Mouse (Mus musculus) midbrain, embryonic 14.5 days (tissue): ENCODE results near the gene Mrpl23. TPM values are rescaled to one million over a fixed set of nuclear protein-coding genes. Genes with fewer than 3 reads are reported as not detected.

ENCODE experiments used
- ATAC-seq: fragments of 200-750 bp; cut with Nextera tagmentation; 2 replicates; pipeline ENCODE4 v1.8.0; 2017; ENCODE audit warnings: moderate number of reproducible peaks, moderate library complexity; ENCODE audit not compliant: low FRiP score, low TSS enrichment
- DNase-seq: peaks from one replicate; pipeline ENCODE4 v3.0.0-alpha.2; 2015
- H3K27ac ChIP-seq: fragments of 300-500 bp; sonication (generic); replicated peaks from 2 replicates; pipeline ENCODE4 v1.5.1; 2014; ENCODE audit warnings: mild to moderate bottlenecking, low read depth, low read length, moderate library complexity
- H3K27me3 ChIP-seq: fragments of 300-500 bp; sonication (generic); 2 replicates; pipeline ENCODE4 v1.6.1; 2014; ENCODE audit warnings: low read length, control low read depth, mixed read lengths; ENCODE audit not compliant: control insufficient read depth, insufficient read depth
- H3K36me3 ChIP-seq: fragments of 300-500 bp; sonication (generic); 2 replicates; pipeline ENCODE4 v1.6.1; 2014; ENCODE audit warnings: low read length, control low read depth; ENCODE audit not compliant: control insufficient read depth, insufficient read depth
- H3K4me1 ChIP-seq: fragments of 300-500 bp; sonication (generic); 2 replicates; pipeline ENCODE4 v1.6.1; 2014; ENCODE audit warnings: mild to moderate bottlenecking, antibody characterized with exemption, low read length, control low read depth; ENCODE audit not compliant: control insufficient read depth, insufficient read depth
- H3K4me2 ChIP-seq: fragments of 300-500 bp; sonication (generic); 2 replicates; pipeline ENCODE4 v1.6.1; 2014; ENCODE audit warnings: mild to moderate bottlenecking, low read length, moderate library complexity
- H3K4me3 ChIP-seq: fragments of 300-500 bp; sonication (generic); replicated peaks from 2 replicates; pipeline ENCODE4 v1.5.1; 2014; ENCODE audit warnings: low read depth, low read length
- H3K9ac ChIP-seq: fragments of 300-500 bp; sonication (generic); replicated peaks from 2 replicates; pipeline ENCODE4 v1.6.1; 2014; ENCODE audit warnings: mild to moderate bottlenecking, low read length, moderate library complexity
- H3K9me3 ChIP-seq: fragments of 300-500 bp; sonication (generic); 2 replicates; pipeline ENCODE4 v1.6.1; 2016; ENCODE audit warnings: low read length, control low read depth, mixed read lengths; ENCODE audit not compliant: control insufficient read depth
- WGBS: fragments of 180-500 bp; shearing (Covaris S2); extraction: QIAGEN DNeasy Blood & Tissue Kit; methylation state at CpG from one replicate; pipeline ENCODE4 v1.1.7; 2014; 5-methylcytosine and 5-hydroxymethylcytosine counted together
- polyA plus RNA-seq: library from polyadenylated mRNA; unstranded; fragments of >200 nt; fragmentation: Nextera tagmentation; extraction: Ambion mirVana; gene quantifications from 2 replicates; pipeline ENCODE4 v1.2.1, GENCODE M21; 2014

The Mrpl23 gene
- polyA plus RNA-seq, 1 experiment from 2014 or later, result 11.9 TPM

DNA sequence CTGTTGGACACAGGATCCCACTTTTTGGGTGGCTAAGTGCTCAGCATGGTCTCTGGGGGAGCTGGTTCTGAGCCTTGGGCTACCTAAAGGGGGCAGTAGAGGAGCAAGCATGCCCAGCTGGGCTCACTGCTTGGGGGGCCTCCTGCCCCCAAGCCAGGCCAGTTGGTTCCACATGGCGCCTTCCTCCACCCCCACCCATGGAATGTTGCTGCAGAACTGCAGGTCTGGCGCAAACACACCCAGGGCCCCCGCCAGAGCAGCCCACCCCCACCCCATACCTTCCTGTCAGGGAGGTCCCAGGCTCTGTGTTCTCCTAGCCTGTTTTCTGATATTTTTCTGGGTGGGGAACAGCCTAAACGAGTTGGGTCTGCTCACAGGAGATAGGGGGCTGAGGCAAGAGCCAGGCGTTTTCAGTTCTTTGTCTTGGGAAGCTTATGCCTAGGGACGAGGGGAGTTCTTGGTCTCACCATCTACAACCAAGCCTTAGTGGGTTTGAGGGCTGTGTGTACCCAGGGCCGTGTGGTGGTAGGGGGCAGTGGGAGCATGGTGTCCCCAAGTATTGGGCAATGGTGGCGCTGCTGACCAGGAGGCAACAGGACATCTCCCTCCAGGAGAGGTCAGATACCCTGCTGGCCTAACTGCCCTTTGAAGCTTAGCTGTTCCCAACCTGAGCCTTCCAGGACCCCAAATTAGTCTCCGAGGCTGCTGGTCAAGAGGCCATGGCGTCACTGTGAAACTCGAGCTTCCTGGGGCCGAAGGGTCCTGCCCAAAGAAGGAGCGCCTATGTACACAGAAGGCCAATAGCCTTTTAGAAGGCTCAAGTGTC lies 20.3 kb downstream of the Mrpl23 start:
- no peak for ATAC-seq
- peaks cover 13% of the 10 kb centered on the region; the same call in 1 of the 2 replicates for H3K4me1 ChIP-seq
- DNase-seq, result no peak
- no peak overlapping the region for H3K9ac ChIP-seq
- no peak overlapping the region for H3K27ac ChIP-seq
- 69% methylated on average over 13 of the region's 13 CpGs for WGBS
- H3K4me3 ChIP-seq, result no peak overlapping the region
- H3K4me2 ChIP-seq, result no peak overlapping the region
- H3K27me3 ChIP-seq, result no peaks in the 10 kb centered on the region
- H3K9me3 ChIP-seq, result no peaks in the 10 kb centered on the region
- H3K36me3 ChIP-seq, result no peaks in the 10 kb centered on the region

DNA sequence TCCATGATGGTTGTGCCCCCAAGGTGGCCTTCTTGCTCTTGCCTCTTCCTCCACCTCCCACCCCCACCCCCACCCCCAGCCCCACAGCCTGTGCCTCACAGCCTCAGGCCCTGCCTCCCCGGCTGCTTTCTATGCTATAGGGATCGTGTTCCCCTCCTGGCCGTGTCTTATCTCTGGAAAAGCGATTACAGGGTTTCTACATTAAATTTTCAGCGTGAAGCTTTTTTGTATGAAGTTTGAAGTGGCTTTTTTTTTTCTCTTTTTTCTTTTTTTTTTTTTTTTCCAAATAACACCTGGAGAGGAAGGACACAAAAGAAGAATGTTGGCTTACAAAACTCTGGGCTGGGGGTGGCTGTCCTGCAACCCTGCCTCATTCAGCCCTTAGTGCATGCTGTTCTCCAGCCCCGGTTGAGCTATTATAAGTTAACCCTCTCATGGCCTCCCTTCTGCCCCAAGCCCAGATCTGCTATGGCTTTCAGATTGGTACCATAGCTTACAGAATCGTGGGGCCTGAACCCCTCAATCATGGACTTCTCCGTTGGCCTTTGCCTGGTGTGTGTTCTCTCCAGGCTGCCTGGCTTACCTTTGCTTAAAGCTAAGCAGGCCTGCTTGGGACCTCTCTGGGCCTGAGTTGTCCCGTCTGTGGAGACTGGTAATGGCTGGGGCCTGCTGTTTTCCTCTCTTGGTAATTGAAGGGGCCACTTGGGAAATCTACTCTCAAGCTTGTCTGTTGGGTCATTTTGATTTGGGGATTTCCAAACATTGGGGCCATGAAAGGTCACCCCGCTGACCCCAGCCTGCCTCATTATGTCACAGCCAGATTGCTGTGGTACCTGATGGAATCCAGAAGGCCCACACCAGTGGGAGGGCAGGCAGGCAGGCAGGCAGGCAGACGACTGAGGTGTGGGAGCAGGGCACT lies 21.2 kb downstream of the Mrpl23 start:
- no peak overlapping the region for H3K9ac ChIP-seq
- ATAC-seq, result no peak
- H3K27ac ChIP-seq, result no peak overlapping the region
- no peak for DNase-seq
- no peaks in the 10 kb centered on the region for H3K36me3 ChIP-seq
- 45% methylated on average over 11 of the region's 11 CpGs for WGBS
- no peak overlapping the region for H3K4me2 ChIP-seq
- H3K4me1 ChIP-seq, result peaks cover 11% of the 10 kb centered on the region; the same call in 1 of the 2 replicates
- no peaks in the 10 kb centered on the region for H3K27me3 ChIP-seq
- no peaks in the 10 kb centered on the region for H3K9me3 ChIP-seq
- no peak overlapping the region for H3K4me3 ChIP-seq

DNA sequence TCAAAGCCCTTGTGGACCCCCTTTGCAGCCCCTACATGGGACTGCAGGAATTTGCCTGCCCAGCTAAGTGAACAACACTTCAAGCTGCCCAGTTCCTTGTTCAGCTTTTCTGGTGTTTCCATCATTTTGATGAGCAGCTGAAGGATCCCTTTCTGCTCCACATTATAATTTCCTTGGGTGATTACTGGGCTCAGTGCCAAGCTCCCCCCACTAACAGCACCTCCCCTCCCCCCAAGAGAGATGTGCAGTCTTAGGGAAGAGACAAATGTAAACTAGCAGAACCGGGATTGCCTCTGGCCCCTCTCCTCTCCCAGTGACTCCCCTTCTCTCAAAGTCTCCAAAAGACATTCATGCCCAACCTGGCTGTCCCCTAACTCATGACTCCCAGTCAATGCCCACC lies 22.1 kb downstream of the Mrpl23 start:
- no peak for ATAC-seq
- H3K36me3 ChIP-seq, result no peaks in the 10 kb centered on the region
- H3K9me3 ChIP-seq, result no peaks in the 10 kb centered on the region
- no peak overlapping the region for H3K27ac ChIP-seq
- H3K4me3 ChIP-seq, result no peak overlapping the region
- peak; percentile 53 for DNase-seq
- WGBS, result 46% methylated on average over 1 of the region's 1 CpGs
- 0 out of 2 replicates have a peak, but pooled peaks cover 8% of the 10 kb centered on the region for H3K4me1 ChIP-seq
- H3K27me3 ChIP-seq, result no peaks in the 10 kb centered on the region
- no peak overlapping the region for H3K4me2 ChIP-seq
- H3K9ac ChIP-seq, result no peak overlapping the region

DNA sequence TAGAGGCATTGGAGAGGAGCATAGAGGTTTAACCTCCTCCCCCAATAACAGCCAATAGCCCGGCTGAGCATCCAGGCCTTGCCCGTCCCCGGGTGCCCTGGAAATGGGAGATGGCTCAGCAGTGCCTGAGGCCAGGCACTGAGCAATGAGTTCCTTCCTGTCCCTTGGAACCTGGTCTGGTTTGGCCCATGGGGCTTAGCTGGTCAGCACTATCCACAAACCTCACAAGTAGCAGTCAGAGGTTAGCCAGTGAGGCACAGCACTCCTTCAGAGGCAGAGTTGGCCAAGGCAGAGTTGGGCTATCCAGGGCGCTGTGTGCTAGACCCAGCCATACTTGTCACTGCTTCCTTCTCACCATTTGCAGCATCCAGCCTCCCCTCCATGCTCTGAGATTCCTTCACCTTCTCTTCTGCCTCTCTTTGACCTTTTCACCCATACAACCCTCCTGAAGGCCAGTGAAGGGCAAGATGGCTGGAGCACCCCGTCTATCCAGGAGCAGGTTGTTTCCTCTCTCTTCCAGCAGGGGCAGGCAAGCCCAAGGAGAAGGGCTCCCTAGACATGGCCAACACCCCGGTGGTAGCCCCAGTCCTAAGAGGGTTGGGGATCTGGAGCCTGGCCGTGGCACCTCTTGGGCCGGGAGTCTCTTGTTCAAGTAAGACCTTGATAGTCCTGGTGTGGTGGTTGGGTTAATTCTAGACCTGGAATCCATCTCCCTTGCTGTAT lies 23.0 kb downstream of the Mrpl23 start:
- 88% methylated on average over 8 of the region's 8 CpGs for WGBS
- DNase-seq (no peak), ATAC-seq (no peak)
- Histone ChIP-seq H3K4me2 (no peak overlapping the region), H3K4me3 (no peak overlapping the region), H3K27ac (no peak overlapping the region), H3K27me3 (no peaks in the 10 kb centered on the region), H3K9ac (no peak overlapping the region), H3K36me3 (no peaks in the 10 kb centered on the region), H3K9me3 (no peaks in the 10 kb centered on the region), H3K4me1 (0 out of 2 replicates have a peak, but pooled peaks cover 8% of the 10 kb centered on the region)

DNA sequence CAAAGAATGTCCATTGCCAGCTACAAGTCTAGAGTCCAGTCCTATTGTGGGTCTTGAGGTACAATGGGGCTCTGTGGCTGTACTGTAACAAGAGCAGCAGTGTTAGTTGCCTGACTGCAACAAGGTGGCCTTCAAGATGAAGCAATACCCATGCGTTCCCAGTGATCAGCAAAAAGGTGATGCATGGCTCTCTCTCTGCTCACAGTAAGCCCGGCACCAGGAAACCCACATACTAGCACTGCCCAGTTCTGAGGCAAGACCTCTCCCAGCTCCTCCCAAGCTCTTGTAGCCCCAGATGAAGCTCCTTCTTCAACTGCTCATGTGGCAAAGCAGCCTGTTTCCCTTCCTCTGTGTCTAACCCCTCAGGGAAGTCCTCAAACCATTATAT lies 23.6 kb downstream of the Mrpl23 start:
- Histone ChIP-seq H3K36me3 (no peaks in the 10 kb centered on the region), H3K27ac (no peak overlapping the region), H3K9ac (no peak overlapping the region), H3K9me3 (no peaks in the 10 kb centered on the region), H3K4me3 (no peak overlapping the region), H3K4me1 (0 out of 2 replicates have a peak, but pooled peaks cover 8% of the 10 kb centered on the region), H3K27me3 (no peaks in the 10 kb centered on the region), H3K4me2 (no peak overlapping the region)
- ATAC-seq (no peak), DNase-seq (no peak)
- WGBS, result 100% methylated on average over 2 of the region's 2 CpGs

DNA sequence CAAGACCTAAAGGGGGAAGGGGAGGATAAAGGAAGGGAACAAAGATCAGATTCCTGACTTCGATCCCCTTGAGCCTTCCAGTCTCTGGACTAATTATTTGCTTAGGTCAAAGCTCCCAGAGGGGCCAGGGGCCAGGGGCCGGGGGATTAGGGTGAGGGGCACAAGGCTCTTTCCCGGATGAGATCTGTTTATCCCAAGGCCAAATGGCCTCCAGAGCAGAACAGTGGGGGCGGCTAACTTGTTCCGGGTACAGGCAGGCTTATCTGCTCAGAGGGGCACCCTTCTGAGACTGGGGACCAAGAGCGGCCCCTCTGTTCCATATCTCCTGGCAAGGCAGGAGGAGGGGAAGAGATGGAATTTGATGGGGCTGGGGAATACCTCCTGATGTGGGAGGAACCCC lies 25.2 kb downstream of the Mrpl23 start:
- Histone ChIP-seq H3K27ac (no peak overlapping the region), H3K9me3 (no peaks in the 10 kb centered on the region), H3K4me3 (no peak overlapping the region), H3K9ac (no peak overlapping the region), H3K27me3 (no peaks in the 10 kb centered on the region), H3K36me3 (no peaks in the 10 kb centered on the region), H3K4me1 (peaks cover 18% of the 10 kb centered on the region; the same call in 1 of the 2 replicates), H3K4me2 (no peak overlapping the region)
- ATAC-seq (no peak), DNase-seq (no peak)
- WGBS, result 19% methylated on average over 6 of the region's 6 CpGs

DNA sequence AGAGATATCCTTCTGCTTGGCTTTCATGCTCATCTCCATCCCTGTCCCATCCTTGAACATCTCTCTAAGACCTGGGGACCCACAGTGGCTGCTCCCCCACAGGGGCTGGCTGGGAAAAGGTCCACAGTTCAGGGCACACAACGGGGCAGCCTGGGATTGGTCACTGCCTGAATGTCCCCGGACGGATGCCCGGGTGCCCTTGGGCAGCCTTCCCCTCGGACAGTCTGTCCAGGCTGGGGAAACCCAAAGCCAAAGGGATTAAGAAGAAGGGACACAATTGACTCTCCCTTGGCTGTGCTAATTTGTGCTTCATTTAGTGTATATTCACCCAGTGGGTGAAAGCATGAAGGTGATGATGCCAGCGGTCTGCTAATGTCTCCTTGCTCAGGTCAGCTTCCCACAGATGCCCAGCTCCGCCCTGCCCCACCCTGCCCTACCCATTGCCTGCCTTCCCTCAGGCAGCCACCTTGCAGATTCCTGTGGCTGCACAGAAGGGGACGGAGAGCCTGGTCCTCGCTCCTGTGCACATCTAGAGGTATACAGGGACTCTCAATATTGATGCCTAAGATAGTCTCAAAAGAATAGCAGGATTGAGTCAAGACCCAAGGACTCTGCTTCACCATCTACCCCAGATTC lies 26.1 kb downstream of the Mrpl23 start:
- Histone ChIP-seq H3K4me2 (no peak overlapping the region), H3K27me3 (no peaks in the 10 kb centered on the region), H3K4me3 (no peak overlapping the region), H3K9ac (no peak overlapping the region), H3K4me1 (peaks cover 14% of the 10 kb centered on the region; the same call in 1 of the 2 replicates), H3K36me3 (no peaks in the 10 kb centered on the region), H3K27ac (no peak overlapping the region), H3K9me3 (no peaks in the 10 kb centered on the region)
- WGBS, result 93% methylated on average over 9 of the region's 9 CpGs
- DNase-seq, result no peak
- ATAC-seq, result no peak

DNA sequence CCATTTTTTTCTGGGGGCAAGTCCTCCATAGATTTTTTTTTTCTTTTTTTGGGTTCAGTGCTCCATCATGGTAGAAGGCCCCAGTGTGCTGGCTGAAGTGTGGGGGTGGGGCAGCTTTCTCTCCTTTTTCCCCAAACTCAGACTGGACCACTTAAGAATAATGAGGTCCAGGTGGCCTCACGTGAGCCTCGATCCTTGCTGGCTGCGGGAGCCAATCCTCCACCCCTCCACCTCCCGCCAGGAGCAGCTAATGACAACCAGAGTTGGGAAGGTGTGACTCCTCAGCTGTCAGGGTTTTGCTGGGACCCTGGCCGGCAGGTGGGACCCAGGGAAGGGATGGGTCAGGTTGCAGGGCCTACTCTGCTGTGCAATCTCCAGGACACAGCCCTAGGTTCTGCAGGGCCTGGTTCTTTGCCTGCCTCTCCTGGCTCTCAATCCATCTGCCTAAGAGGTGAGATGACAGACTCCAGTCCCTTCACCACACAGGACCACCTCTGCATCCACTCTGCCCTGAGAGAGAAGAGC lies 27.2 kb downstream of the Mrpl23 start:
- 77% methylated on average over 5 of the region's 5 CpGs for WGBS
- Histone ChIP-seq H3K27ac (no peak overlapping the region), H3K9me3 (no peaks in the 10 kb centered on the region), H3K4me1 (peaks cover 11% of the 10 kb centered on the region; the same call in 1 of the 2 replicates), H3K9ac (no peak overlapping the region), H3K36me3 (no peaks in the 10 kb centered on the region), H3K4me3 (no peak overlapping the region), H3K27me3 (no peaks in the 10 kb centered on the region), H3K4me2 (no peak overlapping the region)
- no peak for DNase-seq
- no peak for ATAC-seq
